Mouse (Mus musculus): ENCODE data around the gene Fzd9. TPM values are rescaled to one million over a fixed set of nuclear protein-coding genes. Genes with fewer than 3 reads are reported as not detected.

The Fzd9 gene
- total RNA-seq, 1 experiment, result 9.4 TPM

DNA sequence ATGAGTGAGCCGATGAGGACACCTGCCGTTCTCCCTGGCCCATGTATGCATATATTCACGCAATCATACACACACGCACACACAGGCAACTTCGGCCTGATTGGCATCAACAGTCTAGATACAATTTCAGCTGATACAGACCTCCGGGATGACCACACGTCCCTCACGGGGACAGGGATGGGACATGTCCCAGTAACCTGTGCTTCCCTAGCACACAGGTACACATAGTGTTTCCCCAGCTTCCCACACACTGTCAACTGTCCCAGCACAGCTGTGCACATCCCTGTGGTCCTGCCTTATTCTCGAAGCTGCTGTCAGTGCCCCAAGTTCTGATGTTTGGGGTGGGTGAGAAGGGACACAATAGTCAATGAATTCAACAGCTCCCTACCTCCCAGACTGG is 3.7 kb downstream of the Fzd9 start:
- Histone ChIP-seq H3K4me3 (ENCODE audit: insufficient read depth in 1 of 2, low read depth in 1 of 2, low read length in 2 of 2, poor library complexity in 1 of 2, severe bottlenecking in 1 of 2) (no peak overlapping the region), H3K36me3 (ENCODE audit: control insufficient read depth, insufficient read depth, low read length, poor library complexity, severe bottlenecking) (peaks cover 40% of the 10 kb centered on the region)

GRCm38 (mm10) chr5:135246531-135246930 is 4.5 kb downstream of the Fzd9 start:
- no peak for TF ChIP-seq ZNF384 (IDR thresholded peaks at IDR 0.05; ENCODE audit: low read depth, low read length)
- TF ChIP-seq HCFC1 (IDR thresholded peaks at IDR 0.05; ENCODE audit: borderline replicate concordance, insufficient read depth, low read length), result no peak
- TF ChIP-seq MAFK (IDR thresholded peaks at IDR 0.05; ENCODE audit: insufficient read depth, low read depth, low read length), result no peak
- TF ChIP-seq ZC3H11A (IDR thresholded peaks at IDR 0.05; ENCODE audit: borderline replicate concordance, low read depth, low read length), result no peak
- TF ChIP-seq CHD2 (IDR thresholded peaks at IDR 0.05; ENCODE audit: low read depth, low read length), result no peak
- in situ Hi-C loops (cut with MboI; ENCODE audit: low sequenced_read_pairs in 2 of 2, unreplicated experiment in 2 of 2), result no loop called here
- no peak overlapping the region for H3K9ac ChIP-seq (ENCODE audit: insufficient read depth, low read depth, low read length, poor library complexity, severe bottlenecking)
- peaks cover 48% of the 10 kb centered on the region for H3K36me3 ChIP-seq (ENCODE audit: control insufficient read depth, insufficient read depth, low read length, poor library complexity, severe bottlenecking)
- no peak for DNase-seq (ENCODE audit: low read depth, low spot score)
- no peak overlapping the region for H3K4me3 ChIP-seq (ENCODE audit: insufficient read depth in 1 of 2, low read depth in 1 of 2, low read length in 2 of 2, poor library complexity in 1 of 2, severe bottlenecking in 1 of 2)
- no peak overlapping the region for H3K27ac ChIP-seq (ENCODE audit: insufficient read depth, low read depth, low read length, poor library complexity, severe bottlenecking)
- H3K9me3 ChIP-seq (ENCODE audit: control insufficient read depth, insufficient read depth, low read depth, low read length), result no peaks in the 10 kb centered on the region
- H3K4me1 ChIP-seq (ENCODE audit: control insufficient read depth in 2 of 2, insufficient read depth in 2 of 2, low read length in 2 of 2, poor library complexity in 1 of 2), result peaks cover 0 to 9% of the 10 kb centered on the region in 2 experiments; a peak in 2 of 4 replicates

More for the DNA sequence above, 3.7 kb downstream of the Fzd9 start:
- no peak for TF ChIP-seq ZNF384 (IDR thresholded peaks at IDR 0.05; ENCODE audit: low read depth, low read length)
- no peak for TF ChIP-seq ZC3H11A (IDR thresholded peaks at IDR 0.05; ENCODE audit: borderline replicate concordance, low read depth, low read length)
- no peak for TF ChIP-seq MAFK (IDR thresholded peaks at IDR 0.05; ENCODE audit: insufficient read depth, low read depth, low read length)
- TF ChIP-seq CHD2 (IDR thresholded peaks at IDR 0.05; ENCODE audit: low read depth, low read length), result no peak
- TF ChIP-seq HCFC1 (IDR thresholded peaks at IDR 0.05; ENCODE audit: borderline replicate concordance, insufficient read depth, low read length), result no peak
- H3K27ac ChIP-seq (ENCODE audit: insufficient read depth, low read depth, low read length, poor library complexity, severe bottlenecking), result no peak overlapping the region
- H3K9ac ChIP-seq (ENCODE audit: insufficient read depth, low read depth, low read length, poor library complexity, severe bottlenecking), result no peak overlapping the region
- H3K4me1 ChIP-seq (ENCODE audit: control insufficient read depth in 2 of 2, insufficient read depth in 2 of 2, low read length in 2 of 2, poor library complexity in 1 of 2), result peaks cover 0 to 8% of the 10 kb centered on the region in 2 experiments; a peak in 2 of 4 replicates
- in situ Hi-C loops (cut with MboI; ENCODE audit: low sequenced_read_pairs in 2 of 2, unreplicated experiment in 2 of 2), result no loop called here
- H3K9me3 ChIP-seq (ENCODE audit: control insufficient read depth, insufficient read depth, low read depth, low read length), result no peaks in the 10 kb centered on the region
- DNase-seq (ENCODE audit: low read depth, low spot score), result no peak

GRCm38 (mm10) chr5:135243166-135243565 is 7.9 kb downstream of the Fzd9 start:
- H3K9me3 ChIP-seq (ENCODE audit: control insufficient read depth, insufficient read depth, low read depth, low read length), result no peaks in the 10 kb centered on the region
- DNase-seq (ENCODE audit: low read depth, low spot score), result no peak
- no peak overlapping the region for H3K4me3 ChIP-seq (ENCODE audit: insufficient read depth in 1 of 2, low read depth in 1 of 2, low read length in 2 of 2, poor library complexity in 1 of 2, severe bottlenecking in 1 of 2)
- no peak for TF ChIP-seq ZNF384 (IDR thresholded peaks at IDR 0.05; ENCODE audit: low read depth, low read length)
- no peak for TF ChIP-seq MAFK (IDR thresholded peaks at IDR 0.05; ENCODE audit: insufficient read depth, low read depth, low read length)
- TF ChIP-seq CHD2 (IDR thresholded peaks at IDR 0.05; ENCODE audit: low read depth, low read length), result no peak
- TF ChIP-seq HCFC1 (IDR thresholded peaks at IDR 0.05; ENCODE audit: borderline replicate concordance, insufficient read depth, low read length), result no peak
- no peak for TF ChIP-seq ZC3H11A (IDR thresholded peaks at IDR 0.05; ENCODE audit: borderline replicate concordance, low read depth, low read length)
- no peak overlapping the region for H3K27ac ChIP-seq (ENCODE audit: insufficient read depth, low read depth, low read length, poor library complexity, severe bottlenecking)
- H3K36me3 ChIP-seq (ENCODE audit: control insufficient read depth, insufficient read depth, low read length, poor library complexity, severe bottlenecking), result peaks cover 73% of the 10 kb centered on the region
- H3K9ac ChIP-seq (ENCODE audit: insufficient read depth, low read depth, low read length, poor library complexity, severe bottlenecking), result no peak overlapping the region
- in situ Hi-C loops (cut with MboI; ENCODE audit: low sequenced_read_pairs in 2 of 2, unreplicated experiment in 2 of 2), result no loop called here
- H3K4me1 ChIP-seq (ENCODE audit: control insufficient read depth in 2 of 2, insufficient read depth in 2 of 2, low read length in 2 of 2, poor library complexity in 1 of 2), result peaks cover 0 to 6% of the 10 kb centered on the region in 2 experiments; a peak in 1 of 4 replicates

- H3K9me3 ChIP-seq (ENCODE audit: control insufficient read depth, insufficient read depth, low read depth, low read length), result no peaks in the 10 kb centered on the region
- H3K9ac ChIP-seq (ENCODE audit: insufficient read depth, low read depth, low read length, poor library complexity, severe bottlenecking), result no peak overlapping the region
- H3K27ac ChIP-seq (ENCODE audit: insufficient read depth, low read depth, low read length, poor library complexity, severe bottlenecking), result no peak overlapping the region
- H3K4me1 ChIP-seq (ENCODE audit: control insufficient read depth in 2 of 2, insufficient read depth in 2 of 2, low read length in 2 of 2, poor library complexity in 1 of 2), result peaks cover 0 to 6% of the 10 kb centered on the region in 2 experiments; a peak in 1 of 4 replicates
- no peak overlapping the region for H3K4me3 ChIP-seq (ENCODE audit: insufficient read depth in 1 of 2, low read depth in 1 of 2, low read length in 2 of 2, poor library complexity in 1 of 2, severe bottlenecking in 1 of 2)
- TF ChIP-seq ZNF384 (IDR thresholded peaks at IDR 0.05; ENCODE audit: low read depth, low read length) (no peak), MAFK (IDR thresholded peaks at IDR 0.05; ENCODE audit: insufficient read depth, low read depth, low read length) (no peak), ZC3H11A (IDR thresholded peaks at IDR 0.05; ENCODE audit: borderline replicate concordance, low read depth, low read length) (no peak), HCFC1 (IDR thresholded peaks at IDR 0.05; ENCODE audit: borderline replicate concordance, insufficient read depth, low read length) (no peak), CHD2 (IDR thresholded peaks at IDR 0.05; ENCODE audit: low read depth, low read length) (no peak)
- peaks cover 79% of the 10 kb centered on the region for H3K36me3 ChIP-seq (ENCODE audit: control insufficient read depth, insufficient read depth, low read length, poor library complexity, severe bottlenecking)
- in situ Hi-C loops (cut with MboI; ENCODE audit: low sequenced_read_pairs in 2 of 2, unreplicated experiment in 2 of 2), result no loop called here
- DNase-seq (ENCODE audit: low read depth, low spot score), result no peak
These were observed 8.4 kb downstream of the Fzd9 start for GRCm38 (mm10) chr5:135242608-135243007.
